Mouse (Mus musculus) CD4-positive naive resting alpha-beta T cell, adult 57 days (primary cell): ENCODE data around the gene Lig3. TPM values are rescaled to one million over a fixed set of nuclear protein-coding genes. Genes with fewer than 3 reads are reported as not detected.

Experiments
- total RNA-seq: library from RNA; stranded (reverse); gene quantifications from one replicate; pipeline ENCODE4 v1.2.4, GENCODE M21; 2023

Lig3 gene
- total RNA-seq = 34.2 TPM

DNA sequence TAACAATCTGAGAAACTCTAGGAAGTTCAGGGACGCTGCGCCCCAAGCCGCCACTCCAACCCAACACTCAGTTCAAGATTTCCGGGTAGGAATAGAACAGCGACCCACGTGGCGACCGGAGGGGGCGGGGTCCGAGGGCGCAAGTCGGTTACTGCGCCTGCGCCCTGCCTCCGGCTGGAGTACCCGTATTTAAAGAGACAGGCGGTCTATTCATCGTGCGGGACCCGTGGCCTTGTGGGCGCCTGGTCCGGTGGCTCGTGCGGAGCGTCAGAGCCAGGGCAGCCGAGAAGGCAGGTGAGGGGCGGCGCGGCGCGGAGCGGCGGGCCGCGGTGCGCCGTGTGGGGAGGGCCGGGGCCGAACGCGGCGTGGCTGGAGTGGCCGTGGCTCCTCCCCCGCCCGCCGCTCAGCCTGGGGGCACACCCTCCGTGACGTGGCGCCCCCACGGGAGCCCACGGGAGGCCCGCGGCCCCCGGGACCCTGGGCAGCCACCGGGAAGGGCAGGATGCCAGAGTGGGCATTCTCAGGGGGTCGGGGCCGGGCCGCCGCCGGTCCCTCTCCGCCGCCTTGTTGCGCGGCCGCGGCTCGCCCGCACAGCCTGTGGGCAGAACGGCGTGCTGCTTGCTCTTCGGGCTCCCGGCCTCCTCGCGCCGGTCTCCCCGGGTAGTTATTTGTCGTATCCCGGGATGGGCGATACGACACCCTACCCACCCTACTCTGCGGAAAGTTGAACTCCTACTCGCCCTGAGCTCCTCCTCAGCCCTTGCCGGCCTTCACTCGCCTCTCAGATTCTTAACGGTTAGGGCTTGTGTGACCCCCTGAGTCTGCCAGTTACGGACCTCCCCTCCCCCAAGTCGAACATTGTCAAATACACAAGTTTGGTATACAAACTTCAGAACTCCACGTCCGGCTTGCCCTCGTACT lies at the start of gene Lig3:
Gene Lig3, plus strand, starts transcription at position 126 of the 921 bp plus-strand sequence.

GRCm38 (mm10) chr11:82763742-82764437 lies 17.0 kb upstream of the Lig3 start, which contains the start of the genes Cct6b and Zfp830:
Gene Cct6b (minus strand): TSS chr11:82764321.
Gene Zfp830 (plus strand): TSS chr11:82764345.

Other genes with a start within 250 kb of the Lig3 start
- 0.62 TPM for gene Cct6b, start 16.8 kb upstream of the Lig3 start, total RNA-seq
- gene Zfp830, start 16.8 kb upstream of the Lig3 start, total RNA-seq = 40.3 TPM
- 19.4 TPM for gene Rffl, start 90.1 kb downstream of the Lig3 start, total RNA-seq
- 20.8 TPM for gene Rad51d, start 109.5 kb downstream of the Lig3 start, total RNA-seq
- gene Fndc8, start 111.0 kb downstream of the Lig3 start, total RNA-seq = not detected
- 109 TPM for gene Nle1, start 127.3 kb downstream of the Lig3 start, total RNA-seq
- gene Unc45b, start 129.4 kb downstream of the Lig3 start, total RNA-seq = not detected
- gene Slfn5, start 170.2 kb downstream of the Lig3 start, total RNA-seq = 71.1 TPM
- 17.7 TPM for gene Slfn9, start 210.7 kb downstream of the Lig3 start, total RNA-seq
- 43.8 TPM for gene Slfn8, start 239.7 kb downstream of the Lig3 start, total RNA-seq